Mouse (Mus musculus) yolk sac, embryonic 10.5 days (tissue): ENCODE data around the gene Dpysl5.

Source experiments
- DNase-seq: peaks from one replicate; pipeline ENCODE4 v3.0.0-alpha.2; 2017; ENCODE audit warnings: low spot score

Dpysl5 gene

GRCm38 (mm10) chr5:30765596-30766370, 54.4 kb downstream of the Dpysl5 start:
- no peak for DNase-seq

GRCm38 (mm10) chr5:30768082-30768481, 56.7 kb downstream of the Dpysl5 start:
- DNase-seq: no peak

GRCm38 (mm10) chr5:30768598-30768997, 57.2 kb downstream of the Dpysl5 start:
- peak; percentile 10 for DNase-seq

GRCm38 (mm10) chr5:30769075-30769474, 57.7 kb downstream of the Dpysl5 start:
- DNase-seq: no peak

GRCm38 (mm10) chr5:30774601-30775371, 63.4 kb downstream of the Dpysl5 start:
- peak; percentile 61 for DNase-seq

GRCm38 (mm10) chr5:30780699-30781098, 69.3 kb downstream of the Dpysl5 start:
- no peak for DNase-seq

- DNase-seq: no peak
Observed at GRCm38 (mm10) chr5:30781147-30781546, 69.8 kb downstream of the Dpysl5 start.

- no peak for DNase-seq
Observed at GRCm38 (mm10) chr5:30787381-30787780, 76.0 kb downstream of the Dpysl5 start.

GRCm38 (mm10) chr5:30790047-30790446, 78.7 kb downstream of the Dpysl5 start:
- no peak for DNase-seq

- DNase-seq: peak; percentile 58
Observed at GRCm38 (mm10) chr5:30796125-30796524, 84.8 kb downstream of the Dpysl5 start.

- no peak for DNase-seq
Observed at GRCm38 (mm10) chr5:30797482-30797881, 86.1 kb downstream of the Dpysl5 start.

GRCm38 (mm10) chr5:30797982-30798381, 86.6 kb downstream of the Dpysl5 start:
- DNase-seq: no peak

- DNase-seq: no peak
Observed at GRCm38 (mm10) chr5:30798965-30799364, 87.6 kb downstream of the Dpysl5 start.

- no peak for DNase-seq
Observed at GRCm38 (mm10) chr5:30802724-30803467, 91.5 kb downstream of the Dpysl5 start.

GRCm38 (mm10) chr5:30806106-30806505, 94.7 kb downstream of the Dpysl5 start:
- DNase-seq: peak; percentile 75

GRCm38 (mm10) chr5:30814424-30815119, 103.2 kb downstream of the Dpysl5 start, which contains the start of gene Mapre3:
Mapre3 (plus strand) TSS chr5:30814641.
- peak; percentile 90 for DNase-seq

- DNase-seq: no peak
Observed at GRCm38 (mm10) chr5:30815120-30815465, 103.7 kb downstream of the Dpysl5 start.

- DNase-seq: no peak
Observed at GRCm38 (mm10) chr5:30816261-30816791, 105.0 kb downstream of the Dpysl5 start.

GRCm38 (mm10) chr5:30818758-30819309, 107.5 kb downstream of the Dpysl5 start:
- DNase-seq: peak; percentile 18

GRCm38 (mm10) chr5:30822689-30823088, 111.3 kb downstream of the Dpysl5 start:
- DNase-seq: no peak

GRCm38 (mm10) chr5:30823091-30823490, 111.7 kb downstream of the Dpysl5 start:
- no peak for DNase-seq
